Mouse (Mus musculus): Measurements from ENCODE around the gene Hdhd3. TPM values are rescaled to one million over a fixed set of nuclear protein-coding genes. Genes with fewer than 3 reads are reported as not detected.
"Not testable (repeated sequence)": the region's sequence is repeated elsewhere in the genome, so short reads cannot be mapped to it uniquely, and the experiment has no call there.

Hdhd3 gene
- polyA plus RNA-seq, 1 experiment from 2014 or later = 1.4 TPM

- Histone ChIP-seq H3K36me3 (ENCODE audit: inconsistent target) (no peaks in the 10 kb centered on the region), H3K79me2 (ENCODE audit: inconsistent target) (no peaks in the 10 kb centered on the region), H3K4me3 (ENCODE audit: inconsistent target) (peak overlapping the region; percentile 61), H3K27ac (no peak overlapping the region)
- WGBS (ENCODE audit: missing documents) = 5% methylated on average over 7 of the region's 7 CpGs
Measured at GRCm38 (mm10) chr4:62501534-62501933, 1.7 kb downstream of the Hdhd3 start.

GRCm38 (mm10) chr4:62500799-62501198, 2.5 kb downstream of the Hdhd3 start:
- no peaks in the 10 kb centered on the region for H3K79me2 ChIP-seq (ENCODE audit: inconsistent target)
- H3K36me3 ChIP-seq (ENCODE audit: inconsistent target) = no peaks in the 10 kb centered on the region
- no peak overlapping the region for H3K4me3 ChIP-seq (ENCODE audit: inconsistent target)
- WGBS (ENCODE audit: missing documents) = 90% methylated on average over 4 of the region's 4 CpGs
- no peak overlapping the region for H3K27ac ChIP-seq

GRCm38 (mm10) chr4:62496815-62497214, 6.5 kb downstream of the Hdhd3 start:
- Histone ChIP-seq H3K27ac (no peak overlapping the region), H3K79me2 (ENCODE audit: inconsistent target) (no peaks in the 10 kb centered on the region), H3K36me3 (ENCODE audit: inconsistent target) (no peaks in the 10 kb centered on the region), H3K4me3 (ENCODE audit: inconsistent target) (no peak overlapping the region)
- WGBS (ENCODE audit: missing documents) = 17% methylated on average over 8 of the region's 8 CpGs

GRCm38 (mm10) chr4:62495946-62496345, 7.3 kb downstream of the Hdhd3 start:
- Histone ChIP-seq H3K79me2 (ENCODE audit: inconsistent target) (no peaks in the 10 kb centered on the region), H3K4me3 (ENCODE audit: inconsistent target) (no peak overlapping the region), H3K27ac (no peak overlapping the region), H3K36me3 (ENCODE audit: inconsistent target) (no peaks in the 10 kb centered on the region)
- 85% methylated on average over 8 of the region's 8 CpGs for WGBS (ENCODE audit: missing documents)

- Histone ChIP-seq H3K36me3 (ENCODE audit: inconsistent target) (no peaks in the 10 kb centered on the region), H3K79me2 (ENCODE audit: inconsistent target) (no peaks in the 10 kb centered on the region), H3K4me3 (ENCODE audit: inconsistent target) (no peak overlapping the region), H3K27ac (no peak overlapping the region)
- 46% methylated on average over 9 of the region's 9 CpGs for WGBS (ENCODE audit: missing documents)
Measured at GRCm38 (mm10) chr4:62494230-62494629, 9.0 kb downstream of the Hdhd3 start.

- 97% methylated on average over 2 of the region's 2 CpGs for WGBS (ENCODE audit: missing documents)
- Histone ChIP-seq H3K27ac (no peak overlapping the region), H3K36me3 (ENCODE audit: inconsistent target) (no peaks in the 10 kb centered on the region), H3K79me2 (ENCODE audit: inconsistent target) (no peaks in the 10 kb centered on the region), H3K4me3 (ENCODE audit: inconsistent target) (no peak overlapping the region)
Measured at GRCm38 (mm10) chr4:62492682-62493081, 10.6 kb downstream of the Hdhd3 start.

GRCm38 (mm10) chr4:62487914-62488313, 15.4 kb downstream of the Hdhd3 start:
- no peaks in the 10 kb centered on the region for H3K36me3 ChIP-seq (ENCODE audit: inconsistent target)
- 84% methylated on average over 2 of the region's 2 CpGs for WGBS (ENCODE audit: missing documents)

GRCm38 (mm10) chr4:62487172-62487571, 16.1 kb downstream of the Hdhd3 start:
- WGBS (ENCODE audit: missing documents) = 95% methylated on average over 5 of the region's 5 CpGs
- Histone ChIP-seq H3K27ac (no peak overlapping the region), H3K4me3 (ENCODE audit: inconsistent target) (no peak overlapping the region), H3K79me2 (ENCODE audit: inconsistent target) (no peaks in the 10 kb centered on the region), H3K36me3 (ENCODE audit: inconsistent target) (no peaks in the 10 kb centered on the region)

More at GRCm38 (mm10) chr4:62487914-62488313, 15.4 kb downstream of the Hdhd3 start:
- no peak overlapping the region for H3K27ac ChIP-seq
- no peaks in the 10 kb centered on the region for H3K79me2 ChIP-seq (ENCODE audit: inconsistent target)
- no peak overlapping the region for H3K4me3 ChIP-seq (ENCODE audit: inconsistent target)

- H3K36me3 ChIP-seq (ENCODE audit: inconsistent target) = no peaks in the 10 kb centered on the region
- no peak overlapping the region for H3K4me3 ChIP-seq (ENCODE audit: inconsistent target)
- H3K79me2 ChIP-seq (ENCODE audit: inconsistent target) = no peaks in the 10 kb centered on the region
- 96% methylated on average over 15 of the region's 15 CpGs for WGBS (ENCODE audit: missing documents)
- no peak overlapping the region for H3K27ac ChIP-seq
Measured at GRCm38 (mm10) chr4:62486162-62486696, 17.0 kb downstream of the Hdhd3 start.

GRCm38 (mm10) chr4:62485450-62486161, 17.7 kb downstream of the Hdhd3 start:
- Histone ChIP-seq H3K79me2 (ENCODE audit: inconsistent target) (no peaks in the 10 kb centered on the region), H3K4me3 (ENCODE audit: inconsistent target) (no peak overlapping the region), H3K27ac (no peak overlapping the region), H3K36me3 (ENCODE audit: inconsistent target) (no peaks in the 10 kb centered on the region)
- WGBS (ENCODE audit: missing documents) = 79% methylated on average over 8 of the region's 8 CpGs

- 48% methylated on average over 3 of the region's 3 CpGs for WGBS (ENCODE audit: missing documents)
- no peak overlapping the region for H3K4me3 ChIP-seq (ENCODE audit: inconsistent target)
- H3K36me3 ChIP-seq (ENCODE audit: inconsistent target) = no peaks in the 10 kb centered on the region
- H3K79me2 ChIP-seq (ENCODE audit: inconsistent target) = no peaks in the 10 kb centered on the region
- H3K27ac ChIP-seq = no peak overlapping the region
Measured at GRCm38 (mm10) chr4:62484928-62485327, 18.3 kb downstream of the Hdhd3 start.

- H3K36me3 ChIP-seq (ENCODE audit: inconsistent target) = no peaks in the 10 kb centered on the region
- H3K27ac ChIP-seq = no peak overlapping the region
- no peak overlapping the region for H3K4me3 ChIP-seq (ENCODE audit: inconsistent target)
- no peaks in the 10 kb centered on the region for H3K79me2 ChIP-seq (ENCODE audit: inconsistent target)
- 11% methylated on average over 10 of the region's 10 CpGs for WGBS (ENCODE audit: missing documents)
Measured at GRCm38 (mm10) chr4:62480709-62481605, 22.3 kb downstream of the Hdhd3 start.

- Histone ChIP-seq H3K4me3 (ENCODE audit: inconsistent target) (peak within 1 kb of the TSS; percentile 19), H3K36me3 (ENCODE audit: inconsistent target) (no peaks in the 10 kb centered on the region), H3K27ac (no peak within 1 kb of the TSS), H3K79me2 (ENCODE audit: inconsistent target) (no peaks in the 10 kb centered on the region)
- WGBS (ENCODE audit: missing documents) = 3% methylated on average over 70 of the region's 71 CpGs
Measured at GRCm38 (mm10) chr4:62479937-62480708, 23.1 kb downstream of the Hdhd3 start, which contains the start of gene Bspry. Gene Bspry, plus strand, starts transcription at chr4:62480053.

- WGBS (ENCODE audit: missing documents) = 9% methylated on average over 11 of the region's 11 CpGs
- not testable (repeated sequence) for H3K27ac ChIP-seq; H3K79me2 ChIP-seq (ENCODE audit: inconsistent target); H3K36me3 ChIP-seq (ENCODE audit: inconsistent target)
- H3K4me3 ChIP-seq (ENCODE audit: inconsistent target) = peak overlapping the region; percentile 19
Measured at GRCm38 (mm10) chr4:62479593-62479936, 23.7 kb downstream of the Hdhd3 start.
